Mouse (Mus musculus): ENCODE data around the gene Kctd14. TPM values are rescaled to one million over a fixed set of nuclear protein-coding genes. Genes with fewer than 3 reads are reported as not detected.

The Kctd14 gene
- polyA plus RNA-seq, 1 experiment from 2014 or later: 0.82 TPM

GRCm38 (mm10) chr7:97500555-97501209 is 49.6 kb downstream of the Kctd14 start:
- H3K27ac ChIP-seq (replicated peaks in 1 of 2; ENCODE audit: control insufficient read depth in 1 of 2, insufficient read depth in 1 of 2, low read depth in 2 of 2, low read length in 2 of 2): peak overlapping the region in 1 of 2 experiments; percentile 47; a peak in 2 of 4 replicates

More at GRCm38 (mm10) chr7:97500555-97501209, 49.6 kb downstream of the Kctd14 start:
- peak; percentile 68; the same call in 1 of the 2 replicates for ATAC-seq (ENCODE audit: insufficient number of reproducible peaks, insufficient read depth, low FRiP score, low read depth)
- Histone ChIP-seq H3K9ac (ENCODE audit: low read length) (no peak overlapping the region), H3K9me3 (ENCODE audit: control insufficient read depth, low read length) (no peaks in the 10 kb centered on the region), H3K4me1 (ENCODE audit: control insufficient read depth in 2 of 2, insufficient read depth in 2 of 2, low read length in 2 of 2) (peaks cover 0 to 7% of the 10 kb centered on the region in 2 experiments; a peak in 1 of 4 replicates), H3K4me3 (ENCODE audit: control insufficient read depth in 1 of 2, insufficient read depth in 1 of 2, low read depth in 1 of 2, low read length in 2 of 2) (no peak overlapping the region), H3K4me2 (ENCODE audit: low read length) (no peak overlapping the region), H3K36me3 (ENCODE audit: control insufficient read depth, insufficient read depth, low read length) (peaks cover 29% of the 10 kb centered on the region), H3K27me3 (ENCODE audit: control insufficient read depth, insufficient read depth, low read length) (no peaks in the 10 kb centered on the region)
- WGBS: 35% methylated on average over 5 of the region's 5 CpGs

Other genes with a start within 250 kb of the Kctd14 start
- gene Usp35, start 119.3 kb upstream of the Kctd14 start, polyA plus RNA-seq (2014; fragmentation: Nextera tagmentation; extraction: Ambion mirVana): 1.6 TPM in 2 replicates
- 4.8 and 5.2 TPM in 2 replicates for gene Kctd21, start 119.0 kb upstream of the Kctd14 start, polyA plus RNA-seq (2014; fragmentation: Nextera tagmentation; extraction: Ambion mirVana)
- gene Alg8, start 79.7 kb upstream of the Kctd14 start, polyA plus RNA-seq (2014; fragmentation: Nextera tagmentation; extraction: Ambion mirVana): 25.8 and 26.9 TPM in 2 replicates
- gene Ndufc2, start 51.3 kb upstream of the Kctd14 start, polyA plus RNA-seq (2014; fragmentation: Nextera tagmentation; extraction: Ambion mirVana): 693 and 703 TPM in 2 replicates
- gene Thrsp, start 33.6 kb upstream of the Kctd14 start, polyA plus RNA-seq (2014; fragmentation: Nextera tagmentation; extraction: Ambion mirVana): 0.57 and 1.6 TPM in 2 replicates
- gene Ints4, start 29.6 kb downstream of the Kctd14 start, polyA plus RNA-seq (2014; fragmentation: Nextera tagmentation; extraction: Ambion mirVana): 34.0 and 36.3 TPM in 2 replicates
- gene Aamdc, start 128.2 kb downstream of the Kctd14 start, polyA plus RNA-seq (2014; fragmentation: Nextera tagmentation; extraction: Ambion mirVana): 50.8 and 58.3 TPM in 2 replicates
- gene Rsf1, start 128.6 kb downstream of the Kctd14 start, polyA plus RNA-seq (2014; fragmentation: Nextera tagmentation; extraction: Ambion mirVana): 12.7 and 14.8 TPM in 2 replicates
- 93.4 and 100 TPM in 2 replicates for gene Clns1a, start 245.3 kb downstream of the Kctd14 start, polyA plus RNA-seq (2014; fragmentation: Nextera tagmentation; extraction: Ambion mirVana)